Mouse (Mus musculus): ENCODE data around the gene Aunip. TPM values are rescaled to one million over a fixed set of nuclear protein-coding genes. Genes with fewer than 3 reads are reported as not detected.

The Aunip gene
- polyA plus RNA-seq, 1 experiment from 2014 or later, result 0.78 TPM

DNA sequence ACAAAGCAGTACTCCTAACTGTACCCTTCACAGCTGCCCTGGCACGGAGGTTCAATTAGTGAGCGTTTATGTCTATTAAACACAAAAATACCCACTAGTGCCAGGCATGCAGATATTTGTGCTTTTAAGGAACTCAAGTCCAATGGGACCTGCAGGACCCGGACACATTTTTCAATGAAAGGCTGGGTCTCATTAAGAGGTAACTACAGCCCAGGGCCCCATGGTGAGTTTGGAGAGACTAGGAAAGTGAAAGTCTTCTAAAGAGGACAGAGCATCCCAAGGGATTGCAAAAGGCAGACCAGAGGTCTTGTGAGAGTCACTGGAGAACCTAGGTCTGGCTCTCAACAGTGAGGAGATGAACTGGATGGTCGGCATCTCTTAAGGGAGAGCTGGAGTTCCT, 22.6 kb downstream of the Aunip start:
- Histone ChIP-seq H3K4me3 (replicated peaks; ENCODE audit: low read depth, low read length) (no peak overlapping the region), H3K9ac (replicated peaks; ENCODE audit: low read length) (no peak overlapping the region), H3K4me2 (ENCODE audit: low read length) (peak overlapping the region; percentile 96)

DNA sequence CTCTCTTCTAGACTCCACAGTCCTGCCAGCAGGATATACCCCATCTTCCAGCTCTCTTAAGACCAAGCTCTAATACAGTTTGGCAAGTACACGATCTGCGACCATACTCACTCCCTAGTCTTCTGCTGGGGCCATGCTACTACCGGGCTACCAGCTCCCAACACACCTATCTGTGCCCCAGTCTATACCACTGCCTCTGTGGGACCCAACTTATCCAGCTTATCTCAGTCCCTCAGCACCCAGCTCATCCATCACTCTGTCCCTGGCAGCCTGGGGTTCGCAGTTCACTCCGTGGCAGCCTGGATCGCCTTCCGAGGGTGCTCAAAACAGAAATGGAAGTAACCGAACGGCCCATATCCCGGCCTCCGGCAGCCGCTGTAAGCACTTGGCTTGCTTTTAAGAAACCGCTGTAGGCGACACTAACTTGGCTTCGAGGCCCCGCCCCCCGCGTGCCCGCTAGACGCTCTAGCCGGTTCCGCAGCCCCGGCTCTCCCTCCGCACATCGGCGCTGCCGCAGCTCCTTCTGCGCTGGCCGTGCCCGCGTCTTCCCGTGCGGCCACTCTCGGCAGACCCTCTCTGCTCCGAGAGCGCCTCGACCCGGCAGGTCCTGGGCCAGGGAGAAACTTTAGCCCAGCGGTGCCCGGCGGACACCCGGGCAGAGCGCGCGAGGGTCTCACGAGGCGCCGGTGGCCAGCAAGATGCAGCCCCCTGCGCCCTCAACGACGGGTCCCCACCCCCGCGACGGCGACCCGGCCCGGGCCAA, 23.5 kb downstream of the Aunip start:
- ATAC-seq (ENCODE audit: low FRiP score, low TSS enrichment) (no peak), DNase-seq (peak; percentile 77)
- Histone ChIP-seq H3K4me1 (ENCODE audit: control insufficient read depth, insufficient read depth, low read length) (peaks cover 17% of the 10 kb centered on the region), H3K9me3 (ENCODE audit: control insufficient read depth, low read length) (no peaks in the 10 kb centered on the region), H3K9ac (replicated peaks; ENCODE audit: low read length) (peak overlapping the region; percentile 86), H3K4me3 (replicated peaks; ENCODE audit: low read depth, low read length) (peak overlapping the region; percentile 93), H3K27ac (replicated peaks; ENCODE audit: low read depth, low read length) (peak overlapping the region; percentile 82), H3K4me2 (ENCODE audit: low read length) (peak overlapping the region; percentile 96), H3K27me3 (ENCODE audit: control insufficient read depth, insufficient read depth, low read length) (no peaks in the 10 kb centered on the region), H3K36me3 (ENCODE audit: control insufficient read depth, insufficient read depth, low read length) (peaks cover 40% of the 10 kb centered on the region)
- WGBS, result 1% methylated on average over 57 of the region's 57 CpGs

More for the DNA sequence above, 22.6 kb downstream of the Aunip start:
- WGBS, result 90% methylated on average over 4 of the region's 4 CpGs
- Histone ChIP-seq H3K36me3 (ENCODE audit: control insufficient read depth, insufficient read depth, low read length) (peaks cover 40% of the 10 kb centered on the region), H3K4me1 (ENCODE audit: control insufficient read depth, insufficient read depth, low read length) (peaks cover 17% of the 10 kb centered on the region), H3K9me3 (ENCODE audit: control insufficient read depth, low read length) (no peaks in the 10 kb centered on the region), H3K27ac (replicated peaks; ENCODE audit: low read depth, low read length) (no peak overlapping the region), H3K27me3 (ENCODE audit: control insufficient read depth, insufficient read depth, low read length) (no peaks in the 10 kb centered on the region)
- no peak for ATAC-seq (ENCODE audit: low FRiP score, low TSS enrichment)
- no peak for DNase-seq

DNA sequence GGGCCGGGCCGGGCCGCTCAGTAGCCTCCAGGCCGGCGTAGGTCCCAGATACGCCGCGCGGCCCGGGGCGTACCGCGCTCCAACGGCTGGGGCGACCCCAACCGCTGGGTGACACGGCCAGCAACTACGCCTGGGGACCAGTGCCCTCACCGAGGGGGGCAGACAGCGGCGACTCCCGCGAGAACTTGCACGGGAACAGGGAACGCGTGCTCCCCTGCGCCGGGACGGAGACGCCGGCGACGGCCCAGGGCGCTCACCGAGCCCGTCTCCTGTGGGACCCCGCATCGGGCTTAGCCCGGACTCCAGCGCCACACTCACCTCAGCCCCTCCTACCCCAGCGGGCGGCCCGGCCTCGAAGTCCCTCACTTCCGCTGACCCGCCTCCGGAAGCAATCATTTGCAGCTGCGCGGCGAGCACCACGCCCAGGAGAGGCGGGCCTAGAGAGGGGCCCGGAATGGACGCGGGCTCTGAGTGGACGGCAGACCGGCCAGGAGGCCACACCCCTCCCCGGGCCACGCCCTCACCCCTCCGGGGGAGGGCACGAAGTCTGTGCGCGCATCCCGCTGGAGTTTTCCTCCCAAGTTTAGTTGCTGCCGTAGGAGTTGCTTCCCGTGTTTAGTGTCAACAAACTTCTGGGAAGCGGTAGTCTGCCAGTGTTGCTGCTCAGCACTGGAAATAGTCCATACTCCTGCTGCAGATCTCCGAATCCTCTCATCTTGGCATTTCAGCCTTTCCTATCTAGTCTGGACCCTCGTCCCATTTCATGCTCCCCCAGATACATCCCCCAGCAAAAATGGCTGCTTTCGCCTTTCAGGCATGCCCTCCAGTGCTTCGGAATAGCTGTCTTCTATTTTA, 24.4 kb downstream of the Aunip start, which contains the start of gene Mtfr1l:
Gene Mtfr1l (minus strand): TSS at position 456 of the 855 bp plus-strand sequence.
- peak; percentile 98 for ATAC-seq (ENCODE audit: low FRiP score, low TSS enrichment)
- peak within 1 kb of the TSS; percentile 86 for H3K9ac ChIP-seq (replicated peaks; ENCODE audit: low read length)
- peaks cover 40% of the 10 kb centered on the region for H3K36me3 ChIP-seq (ENCODE audit: control insufficient read depth, insufficient read depth, low read length)
- DNase-seq, result peak; percentile 97
- peaks cover 17% of the 10 kb centered on the region for H3K4me1 ChIP-seq (ENCODE audit: control insufficient read depth, insufficient read depth, low read length)
- H3K9me3 ChIP-seq (ENCODE audit: control insufficient read depth, low read length), result no peaks in the 10 kb centered on the region
- no peaks in the 10 kb centered on the region for H3K27me3 ChIP-seq (ENCODE audit: control insufficient read depth, insufficient read depth, low read length)
- H3K4me3 ChIP-seq (replicated peaks; ENCODE audit: low read depth, low read length), result peak within 1 kb of the TSS; percentile 93
- under 1% methylated on average over 71 of the region's 71 CpGs for WGBS
- H3K27ac ChIP-seq (replicated peaks; ENCODE audit: low read depth, low read length), result peak within 1 kb of the TSS; percentile 82
- peak within 1 kb of the TSS; percentile 96 for H3K4me2 ChIP-seq (ENCODE audit: low read length)

DNA sequence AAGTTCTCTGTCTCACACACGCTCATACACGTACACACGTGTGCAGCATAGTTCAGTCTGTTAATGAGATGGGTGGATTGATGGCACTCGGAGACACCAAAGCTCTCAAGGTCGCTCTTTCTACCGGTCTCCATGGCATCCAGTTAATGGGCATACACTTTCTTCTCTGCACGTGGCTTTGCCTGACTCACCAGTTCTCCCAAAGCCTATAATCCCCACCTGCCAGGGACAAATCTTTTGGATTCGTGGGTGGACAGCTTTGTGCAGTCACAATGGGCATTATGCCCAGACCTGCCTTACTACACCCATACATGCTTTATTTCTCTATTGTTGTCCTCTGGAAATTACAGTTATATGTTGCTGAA, 25.0 kb downstream of the Aunip start:
- Histone ChIP-seq H3K27me3 (ENCODE audit: control insufficient read depth, insufficient read depth, low read length) (no peaks in the 10 kb centered on the region), H3K9me3 (ENCODE audit: control insufficient read depth, low read length) (no peaks in the 10 kb centered on the region), H3K4me3 (replicated peaks; ENCODE audit: low read depth, low read length) (peak overlapping the region; percentile 93), H3K4me2 (ENCODE audit: low read length) (peak overlapping the region; percentile 96), H3K4me1 (ENCODE audit: control insufficient read depth, insufficient read depth, low read length) (peaks cover 17% of the 10 kb centered on the region), H3K27ac (replicated peaks; ENCODE audit: low read depth, low read length) (no peak overlapping the region), H3K9ac (replicated peaks; ENCODE audit: low read length) (peak overlapping the region; percentile 34; the same call in 1 of the 2 replicates), H3K36me3 (ENCODE audit: control insufficient read depth, insufficient read depth, low read length) (peaks cover 41% of the 10 kb centered on the region)
- no peak for DNase-seq
- ATAC-seq (ENCODE audit: low FRiP score, low TSS enrichment), result peak; percentile 21; the same call in 1 of the 2 replicates
- 5% methylated on average over 8 of the region's 8 CpGs for WGBS

DNA sequence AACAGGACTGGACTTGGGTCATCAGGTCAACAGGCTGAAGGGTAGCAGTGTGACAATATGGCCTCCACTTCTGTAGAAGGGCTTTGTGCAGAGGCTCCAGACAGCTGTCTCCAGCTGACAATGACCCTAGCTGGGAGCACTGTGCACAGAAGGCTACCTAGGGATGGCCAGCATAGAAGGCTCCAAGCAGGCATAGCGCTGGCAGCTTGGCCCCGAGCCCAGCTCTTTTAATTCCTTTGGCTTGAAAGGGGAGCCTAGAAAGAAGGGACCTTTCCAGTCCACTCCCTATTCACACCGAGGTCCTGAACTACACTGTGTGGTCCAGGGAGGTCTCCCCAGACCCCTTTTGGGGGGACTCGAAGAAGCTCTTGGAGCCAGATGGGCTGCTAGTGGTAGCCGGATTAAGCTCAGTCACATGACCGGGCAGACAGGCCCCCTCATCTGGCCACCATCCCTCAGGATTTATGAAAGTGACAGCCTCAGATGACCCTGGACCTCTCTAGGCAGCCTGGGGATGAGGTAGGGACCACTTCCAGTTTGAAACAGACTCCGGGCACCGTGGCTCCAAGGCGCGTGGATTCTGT, 28.3 kb downstream of the Aunip start:
- DNase-seq (peak; percentile 36), ATAC-seq (ENCODE audit: low FRiP score, low TSS enrichment) (no peak)
- H3K27me3 ChIP-seq (ENCODE audit: control insufficient read depth, insufficient read depth, low read length), result no peaks in the 10 kb centered on the region
- H3K4me1 ChIP-seq (ENCODE audit: control insufficient read depth, insufficient read depth, low read length), result peaks cover 10% of the 10 kb centered on the region
- H3K27ac ChIP-seq (replicated peaks; ENCODE audit: low read depth, low read length), result no peak overlapping the region
- H3K9me3 ChIP-seq (ENCODE audit: control insufficient read depth, low read length), result no peaks in the 10 kb centered on the region
- no peak overlapping the region for H3K4me2 ChIP-seq (ENCODE audit: low read length)
- H3K9ac ChIP-seq (replicated peaks; ENCODE audit: low read length), result no peak overlapping the region
- WGBS, result 82% methylated on average over 10 of the region's 10 CpGs
- H3K4me3 ChIP-seq (replicated peaks; ENCODE audit: low read depth, low read length), result no peak overlapping the region
- peaks cover 47% of the 10 kb centered on the region for H3K36me3 ChIP-seq (ENCODE audit: control insufficient read depth, insufficient read depth, low read length)

DNA sequence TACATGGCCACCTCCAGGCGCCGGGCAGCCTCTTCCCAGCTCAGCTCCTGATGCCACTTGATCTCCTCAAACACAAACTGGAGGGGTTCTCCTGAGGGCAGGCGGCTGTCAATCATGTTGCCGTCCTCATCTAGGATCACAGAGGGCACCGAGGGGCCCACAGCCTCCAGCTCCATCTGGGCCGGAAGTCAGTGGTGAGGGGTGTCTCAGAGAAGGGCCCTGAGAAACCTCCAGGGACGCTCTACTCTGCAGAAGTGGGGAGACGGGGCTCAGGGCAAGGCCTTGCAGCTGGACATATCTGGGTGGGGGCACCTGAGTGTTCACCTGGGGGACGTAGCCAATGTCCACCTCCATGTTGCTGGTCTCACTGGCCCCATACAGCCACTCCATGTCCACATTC, 31.9 kb downstream of the Aunip start:
- Histone ChIP-seq H3K27ac (replicated peaks; ENCODE audit: low read depth, low read length) (no peak overlapping the region), H3K4me3 (replicated peaks; ENCODE audit: low read depth, low read length) (no peak overlapping the region), H3K9me3 (ENCODE audit: control insufficient read depth, low read length) (no peaks in the 10 kb centered on the region), H3K27me3 (ENCODE audit: control insufficient read depth, insufficient read depth, low read length) (no peaks in the 10 kb centered on the region), H3K4me2 (ENCODE audit: low read length) (no peak overlapping the region), H3K36me3 (ENCODE audit: control insufficient read depth, insufficient read depth, low read length) (peaks cover 83% of the 10 kb centered on the region), H3K9ac (replicated peaks; ENCODE audit: low read length) (no peak overlapping the region), H3K4me1 (ENCODE audit: control insufficient read depth, insufficient read depth, low read length) (no peaks in the 10 kb centered on the region)
- DNase-seq (no peak), ATAC-seq (ENCODE audit: low FRiP score, low TSS enrichment) (0 out of 2 replicates have a peak, but pooled peaks have one; percentile 5)
- 93% methylated on average over 9 of the region's 9 CpGs for WGBS

DNA sequence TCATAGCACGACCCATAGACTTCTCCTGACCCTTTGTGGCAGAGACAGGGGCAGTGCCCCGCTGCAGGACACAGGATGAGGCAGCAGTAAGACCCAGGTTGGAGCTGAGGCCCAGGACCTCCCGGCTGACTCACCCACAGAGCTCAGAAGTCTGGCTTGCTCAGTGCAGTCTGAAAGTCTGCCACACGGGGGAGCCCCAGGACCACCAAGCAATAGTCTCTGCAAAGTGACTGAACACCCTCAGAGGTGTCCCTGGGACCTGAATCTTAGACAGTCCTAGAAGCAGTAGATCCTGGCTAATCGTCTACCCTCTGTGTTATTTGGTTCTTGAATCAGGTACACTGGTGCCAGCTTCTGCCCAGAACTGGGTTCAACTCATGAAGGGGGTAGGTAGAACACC, 32.5 kb downstream of the Aunip start:
- Histone ChIP-seq H3K4me2 (ENCODE audit: low read length) (no peak overlapping the region), H3K27ac (replicated peaks; ENCODE audit: low read depth, low read length) (no peak overlapping the region), H3K9ac (replicated peaks; ENCODE audit: low read length) (no peak overlapping the region), H3K36me3 (ENCODE audit: control insufficient read depth, insufficient read depth, low read length) (peaks cover 87% of the 10 kb centered on the region), H3K9me3 (ENCODE audit: control insufficient read depth, low read length) (no peaks in the 10 kb centered on the region), H3K27me3 (ENCODE audit: control insufficient read depth, insufficient read depth, low read length) (no peaks in the 10 kb centered on the region), H3K4me1 (ENCODE audit: control insufficient read depth, insufficient read depth, low read length) (no peaks in the 10 kb centered on the region), H3K4me3 (replicated peaks; ENCODE audit: low read depth, low read length) (no peak overlapping the region)
- peak; percentile 92 for DNase-seq
- ATAC-seq (ENCODE audit: low FRiP score, low TSS enrichment), result peak; percentile 73
- 10% methylated on average over 5 of the region's 5 CpGs for WGBS

DNA sequence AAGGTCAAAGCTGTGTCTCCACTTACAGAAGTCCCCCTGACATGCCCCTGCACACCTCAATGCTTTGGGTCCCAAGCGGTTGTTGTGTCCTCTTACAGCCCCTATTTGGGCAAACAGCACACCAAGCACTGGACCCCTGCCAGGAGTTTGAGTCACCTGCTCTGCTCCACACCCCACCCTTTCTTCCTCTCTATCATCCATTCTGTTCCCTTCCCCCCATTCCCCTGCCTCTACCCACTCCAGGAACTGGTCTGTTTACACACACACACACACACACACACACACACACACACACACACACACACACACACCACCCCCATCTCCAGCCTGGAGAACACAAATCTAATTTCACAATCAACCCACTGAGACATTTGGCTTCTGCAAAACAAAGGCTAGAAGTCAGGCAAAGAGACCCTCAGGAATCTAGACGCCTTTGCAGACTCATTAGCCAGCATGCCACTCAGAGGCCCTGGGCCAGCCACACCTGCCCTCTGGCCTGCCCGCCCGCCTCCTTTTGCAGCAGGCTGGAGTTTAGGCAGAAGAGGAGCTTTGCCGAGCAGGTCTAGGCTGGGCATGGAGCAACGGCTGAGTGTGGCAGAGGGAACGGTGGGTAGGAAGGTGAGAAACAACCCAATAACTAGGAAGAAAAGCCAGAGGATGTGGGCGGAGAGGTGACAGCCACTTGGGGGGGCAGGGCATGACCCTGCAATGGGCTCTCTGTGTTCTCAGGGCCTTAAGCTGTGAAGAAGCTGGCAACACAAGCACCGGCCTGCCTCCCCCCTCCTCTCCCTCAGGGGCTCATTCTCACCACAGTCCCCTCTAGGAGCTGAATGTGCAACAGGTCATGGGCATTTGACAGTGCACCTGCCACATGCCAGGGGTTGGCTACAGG, 36.3 kb downstream of the Aunip start:
- H3K9me3 ChIP-seq (ENCODE audit: control insufficient read depth, low read length), result peaks cover 6% of the 10 kb centered on the region
- no peak overlapping the region for H3K4me3 ChIP-seq (replicated peaks; ENCODE audit: low read depth, low read length)
- no peak overlapping the region for H3K27ac ChIP-seq (replicated peaks; ENCODE audit: low read depth, low read length)
- no peak overlapping the region for H3K4me2 ChIP-seq (ENCODE audit: low read length)
- WGBS, result 73% methylated on average over 9 of the region's 9 CpGs
- H3K9ac ChIP-seq (replicated peaks; ENCODE audit: low read length), result no peak overlapping the region
- peaks cover 61% of the 10 kb centered on the region for H3K36me3 ChIP-seq (ENCODE audit: control insufficient read depth, insufficient read depth, low read length)
- ATAC-seq (ENCODE audit: low FRiP score, low TSS enrichment) (no peak), DNase-seq (no peak)
- H3K27me3 ChIP-seq (ENCODE audit: control insufficient read depth, insufficient read depth, low read length), result no peaks in the 10 kb centered on the region
- H3K4me1 ChIP-seq (ENCODE audit: control insufficient read depth, insufficient read depth, low read length), result no peaks in the 10 kb centered on the region
